Mouse (Mus musculus) kidney, embryonic 14.5 days (tissue): Measurements from ENCODE around the gene Adamts14. TPM values are rescaled to one million over a fixed set of nuclear protein-coding genes. Genes with fewer than 3 reads are reported as not detected.

Experiments used
- ATAC-seq: fragments of 200-750 bp; cut with Nextera tagmentation; 2 replicates; pipeline ENCODE4 v1.8.0; 2017; ENCODE audit warnings: moderate number of reproducible peaks, mild to moderate bottlenecking, moderate TSS enrichment, moderate library complexity; ENCODE audit not compliant: low FRiP score, low TSS enrichment
- H3K27ac ChIP-seq: fragments of 300-500 bp; sonication (generic); 2 replicates; pipeline ENCODE4 v1.5.1; 2014; ENCODE audit warnings: low read depth, mild to moderate bottlenecking, low read length, moderate library complexity, mixed read lengths
- H3K27me3 ChIP-seq: fragments of 300-500 bp; sonication (generic); 2 replicates; pipeline ENCODE4 v1.6.1; 2014; ENCODE audit warnings: mild to moderate bottlenecking, low read length; ENCODE audit not compliant: control insufficient read depth, insufficient read depth
- H3K36me3 ChIP-seq: fragments of 300-500 bp; sonication (generic); 2 replicates; pipeline ENCODE4 v1.6.1; 2014; ENCODE audit warnings: low read length, mixed read lengths; ENCODE audit not compliant: control insufficient read depth, insufficient read depth
- H3K4me1 ChIP-seq: fragments of 300-500 bp; sonication (generic); 2 replicates; pipeline ENCODE4 v1.6.1; 2014; ENCODE audit warnings: low read length, mixed read lengths; ENCODE audit not compliant: control insufficient read depth, insufficient read depth
- H3K4me2 ChIP-seq: fragments of 300-500 bp; sonication (generic); replicated peaks from 2 replicates; pipeline ENCODE4 v1.6.1; 2014; ENCODE audit warnings: low read depth, mild to moderate bottlenecking, low read length
- H3K4me3 ChIP-seq: fragments of 300-500 bp; sonication (generic); 2 replicates; pipeline ENCODE4 v1.5.1; 2014; ENCODE audit warnings: mild to moderate bottlenecking, low read length
- H3K9ac ChIP-seq: fragments of 300-500 bp; sonication (generic); 2 replicates; pipeline ENCODE4 v1.6.1; 2014; ENCODE audit warnings: low read depth, mild to moderate bottlenecking, low read length, moderate library complexity
- H3K9me3 ChIP-seq: fragments of 300-500 bp; sonication (generic); 2 replicates; pipeline ENCODE4 v1.6.1; 2016; ENCODE audit warnings: low read length; ENCODE audit not compliant: control insufficient read depth
- WGBS: fragments of 180-500 bp; shearing (Covaris S2); extraction: QIAGEN DNeasy Blood & Tissue Kit; methylation state at CpG from one replicate; pipeline ENCODE4 v1.1.7; 2014; 5-methylcytosine and 5-hydroxymethylcytosine counted together
- polyA plus RNA-seq: library from polyadenylated mRNA; unstranded; fragments of >200 nt; fragmentation: Nextera tagmentation; extraction: Ambion mirVana; gene quantifications from 2 replicates; pipeline ENCODE4 v1.2.1, GENCODE M21; 2014

Gene Adamts14
- polyA plus RNA-seq = 1.3 and 1.4 TPM in 2 replicates

GRCm38 (mm10) chr10:61273081-61273843, at the start of gene Adamts14:
Gene Adamts14 (minus strand): TSS chr10:61273438.
- Histone ChIP-seq H3K9ac (peak within 1 kb of the TSS; percentile 67), H3K4me1 (0 out of 2 replicates have a peak, but pooled peaks cover 10% of the 10 kb centered on the region), H3K27ac (0 out of 2 replicates have a peak within 1 kb of the TSS, but pooled peaks have one; percentile 19), H3K9me3 (no peaks in the 10 kb centered on the region), H3K36me3 (no peaks in the 10 kb centered on the region), H3K4me3 (peak within 1 kb of the TSS; percentile 54), H3K27me3 (no peaks in the 10 kb centered on the region; the same call in 1 of the 2 replicates), H3K4me2 (peak within 1 kb of the TSS; percentile 86)
- 1% methylated on average over 69 of the region's 75 CpGs for WGBS
- ATAC-seq = peak; percentile 78

GRCm38 (mm10) chr10:61318527-61318926, 45.3 kb upstream of the Adamts14 start:
- H3K4me3 ChIP-seq = no peak overlapping the region
- H3K36me3 ChIP-seq = peaks cover 10% of the 10 kb centered on the region; the same call in 1 of the 2 replicates
- WGBS = 86% methylated on average over 3 of the region's 3 CpGs
- H3K4me1 ChIP-seq = peaks cover 6% of the 10 kb centered on the region; the same call in 1 of the 2 replicates
- no peaks in the 10 kb centered on the region for H3K27me3 ChIP-seq
- H3K27ac ChIP-seq = no peak overlapping the region
- ATAC-seq = no peak
- no peak overlapping the region for H3K4me2 ChIP-seq
- H3K9ac ChIP-seq = no peak overlapping the region
- no peaks in the 10 kb centered on the region for H3K9me3 ChIP-seq

GRCm38 (mm10) chr10:61315324-61315880, 42.2 kb upstream of the Adamts14 start:
- WGBS = 53% methylated on average over 9 of the region's 9 CpGs

GRCm38 (mm10) chr10:61313750-61314149, 40.5 kb upstream of the Adamts14 start:
- H3K4me2 ChIP-seq = no peak overlapping the region
- 33% methylated on average over 7 of the region's 7 CpGs for WGBS
- H3K9me3 ChIP-seq = no peaks in the 10 kb centered on the region
- peaks cover 23% of the 10 kb centered on the region for H3K4me1 ChIP-seq
- H3K36me3 ChIP-seq = no peaks in the 10 kb centered on the region
- H3K9ac ChIP-seq = no peak overlapping the region
- H3K4me3 ChIP-seq = no peak overlapping the region
- H3K27ac ChIP-seq = no peak overlapping the region
- no peak for ATAC-seq
- no peaks in the 10 kb centered on the region for H3K27me3 ChIP-seq

More at GRCm38 (mm10) chr10:61315324-61315880, 42.2 kb upstream of the Adamts14 start:
- Histone ChIP-seq H3K4me2 (no peak overlapping the region), H3K4me3 (no peak overlapping the region), H3K9me3 (no peaks in the 10 kb centered on the region), H3K27me3 (no peaks in the 10 kb centered on the region), H3K36me3 (peaks cover 3% of the 10 kb centered on the region; the same call in 1 of the 2 replicates), H3K9ac (no peak overlapping the region), H3K4me1 (peaks cover 18% of the 10 kb centered on the region), H3K27ac (no peak overlapping the region)
- no peak for ATAC-seq

- Histone ChIP-seq H3K4me2 (no peak overlapping the region), H3K4me1 (peaks cover 24% of the 10 kb centered on the region), H3K27ac (no peak overlapping the region), H3K27me3 (no peaks in the 10 kb centered on the region), H3K4me3 (no peak overlapping the region), H3K36me3 (no peaks in the 10 kb centered on the region), H3K9ac (no peak overlapping the region), H3K9me3 (no peaks in the 10 kb centered on the region)
- peak; percentile 34; the same call in 1 of the 2 replicates for ATAC-seq
- 11% methylated on average over 7 of the region's 7 CpGs for WGBS
These were observed 39.5 kb upstream of the Adamts14 start for GRCm38 (mm10) chr10:61312754-61313153.

GRCm38 (mm10) chr10:61312159-61312558, 38.9 kb upstream of the Adamts14 start:
- Histone ChIP-seq H3K9ac (no peak overlapping the region), H3K27me3 (no peaks in the 10 kb centered on the region), H3K9me3 (no peaks in the 10 kb centered on the region), H3K4me1 (peaks cover 24% of the 10 kb centered on the region), H3K27ac (no peak overlapping the region), H3K4me2 (no peak overlapping the region), H3K4me3 (no peak overlapping the region), H3K36me3 (no peaks in the 10 kb centered on the region)
- 0 out of 2 replicates have a peak, but pooled peaks have one; percentile 9 for ATAC-seq
- whole genome bisulfite sequencing = 77% methylated on average over 6 of the region's 6 CpGs

- no peaks in the 10 kb centered on the region for H3K36me3 ChIP-seq
- H3K27ac ChIP-seq = no peak overlapping the region
- no peak for ATAC-seq
- H3K9me3 ChIP-seq = no peaks in the 10 kb centered on the region
- no peak overlapping the region for H3K4me2 ChIP-seq
- 45% methylated on average over 12 of the region's 12 CpGs for WGBS
- H3K27me3 ChIP-seq = no peaks in the 10 kb centered on the region
- no peak overlapping the region for H3K9ac ChIP-seq
- H3K4me1 ChIP-seq = peaks cover 18% of the 10 kb centered on the region; the same call in 1 of the 2 replicates
- H3K4me3 ChIP-seq = no peak overlapping the region
These were observed 35.6 kb upstream of the Adamts14 start for GRCm38 (mm10) chr10:61308706-61309320.

GRCm38 (mm10) chr10:61305928-61306590, 32.8 kb upstream of the Adamts14 start:
- 85% methylated on average over 13 of the region's 13 CpGs for WGBS
- ATAC-seq = no peak
- H3K9ac ChIP-seq = no peak overlapping the region
- no peak overlapping the region for H3K4me3 ChIP-seq
- H3K36me3 ChIP-seq = no peaks in the 10 kb centered on the region
- H3K9me3 ChIP-seq = no peaks in the 10 kb centered on the region
- H3K27me3 ChIP-seq = no peaks in the 10 kb centered on the region
- 0 out of 2 replicates have a peak, but pooled peaks cover 6% of the 10 kb centered on the region for H3K4me1 ChIP-seq
- no peak overlapping the region for H3K27ac ChIP-seq
- no peak overlapping the region for H3K4me2 ChIP-seq
